Mouse (Mus musculus): ENCODE data around the gene Asic2.
"Not testable (repeated sequence)": the region's sequence is repeated elsewhere in the genome, so short reads cannot be mapped to it uniquely, and the experiment has no call there.

Gene Asic2

GRCm38 (mm10) chr11:81446347-81446746 is 521.9 kb downstream of the Asic2 start:
- no peak for DNase-seq (ENCODE audit: low spot score)

- no peak for DNase-seq (ENCODE audit: low spot score)
Observed at GRCm38 (mm10) chr11:81426857-81427256, 541.4 kb downstream of the Asic2 start.

GRCm38 (mm10) chr11:81419112-81419511 is 549.1 kb downstream of the Asic2 start:
- DNase-seq (ENCODE audit: low spot score), result no peak

GRCm38 (mm10) chr11:81418027-81418426 is 550.2 kb downstream of the Asic2 start:
- no peak for DNase-seq (ENCODE audit: low spot score)

- no peak for DNase-seq (ENCODE audit: low spot score)
Observed at GRCm38 (mm10) chr11:81416319-81416718, 551.9 kb downstream of the Asic2 start.

GRCm38 (mm10) chr11:81414596-81414995 is 553.7 kb downstream of the Asic2 start:
- no peak for DNase-seq (ENCODE audit: low spot score)

- no peak for DNase-seq (ENCODE audit: low spot score)
Observed at GRCm38 (mm10) chr11:81411251-81411650, 557.0 kb downstream of the Asic2 start.

- no peak for DNase-seq (ENCODE audit: low spot score)
Observed at GRCm38 (mm10) chr11:81405951-81406350, 562.3 kb downstream of the Asic2 start.

- no peak for DNase-seq (ENCODE audit: low spot score)
Observed at GRCm38 (mm10) chr11:81402263-81402662, 566.0 kb downstream of the Asic2 start.

- no peak for DNase-seq (ENCODE audit: low spot score)
Observed at GRCm38 (mm10) chr11:81392855-81393254, 575.4 kb downstream of the Asic2 start.

- DNase-seq (ENCODE audit: low spot score), result no peak
Observed at GRCm38 (mm10) chr11:81386185-81386584, 582.1 kb downstream of the Asic2 start.

- DNase-seq (ENCODE audit: low spot score), result no peak
Observed at GRCm38 (mm10) chr11:81385547-81385946, 582.7 kb downstream of the Asic2 start.

GRCm38 (mm10) chr11:81374841-81375240 is 593.4 kb downstream of the Asic2 start:
- peak; percentile 30 for DNase-seq (ENCODE audit: low spot score)

- no peak for DNase-seq (ENCODE audit: low spot score)
Observed at GRCm38 (mm10) chr11:81374003-81374710, 594.1 kb downstream of the Asic2 start.

GRCm38 (mm10) chr11:81371545-81371944 is 596.7 kb downstream of the Asic2 start:
- DNase-seq (ENCODE audit: low spot score), result no peak

- no peak for DNase-seq (ENCODE audit: low spot score)
Observed at GRCm38 (mm10) chr11:81370426-81370810, 597.8 kb downstream of the Asic2 start.

GRCm38 (mm10) chr11:81369497-81370425 is 598.5 kb downstream of the Asic2 start:
- DNase-seq (ENCODE audit: low spot score), result no peak

- no peak for DNase-seq (ENCODE audit: low spot score)
Observed at GRCm38 (mm10) chr11:81364442-81364841, 603.8 kb downstream of the Asic2 start.

- no peak for DNase-seq (ENCODE audit: low spot score)
Observed at GRCm38 (mm10) chr11:81362461-81362860, 605.8 kb downstream of the Asic2 start.

GRCm38 (mm10) chr11:81361040-81361439 is 607.2 kb downstream of the Asic2 start:
- no peak for DNase-seq (ENCODE audit: low spot score)

GRCm38 (mm10) chr11:81350498-81350897 is 617.8 kb downstream of the Asic2 start:
- not testable (repeated sequence) for DNase-seq (ENCODE audit: low spot score)

GRCm38 (mm10) chr11:81331977-81332376 is 636.3 kb downstream of the Asic2 start:
- no peak for DNase-seq (ENCODE audit: low spot score)

GRCm38 (mm10) chr11:81330982-81331381 is 637.3 kb downstream of the Asic2 start:
- DNase-seq (ENCODE audit: low spot score), result no peak
